Mouse (Mus musculus): ENCODE data around the gene Tomm70a.

Tomm70a gene

DNA sequence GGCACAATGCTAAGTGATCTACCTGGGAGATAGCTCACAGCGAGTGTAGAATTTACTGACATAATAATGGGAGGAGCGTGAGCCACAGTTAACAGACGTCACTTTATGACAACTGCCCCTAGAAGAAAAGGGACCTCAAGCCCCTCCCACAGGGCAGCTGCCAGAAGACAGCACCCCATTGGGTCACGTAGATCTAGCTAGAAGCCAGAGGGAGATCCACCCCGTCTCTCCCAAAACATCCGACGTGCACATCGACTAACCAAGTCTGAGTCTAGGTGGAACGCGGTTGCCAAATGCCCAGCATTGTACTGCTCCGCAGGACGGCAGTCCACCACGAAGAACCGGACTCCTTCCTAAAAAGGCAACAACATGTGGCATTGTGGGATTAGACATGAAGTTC lies 69.7 kb downstream of the Tomm70a start:
- no peak for DNase-seq (ENCODE audit: low spot score)

DNA sequence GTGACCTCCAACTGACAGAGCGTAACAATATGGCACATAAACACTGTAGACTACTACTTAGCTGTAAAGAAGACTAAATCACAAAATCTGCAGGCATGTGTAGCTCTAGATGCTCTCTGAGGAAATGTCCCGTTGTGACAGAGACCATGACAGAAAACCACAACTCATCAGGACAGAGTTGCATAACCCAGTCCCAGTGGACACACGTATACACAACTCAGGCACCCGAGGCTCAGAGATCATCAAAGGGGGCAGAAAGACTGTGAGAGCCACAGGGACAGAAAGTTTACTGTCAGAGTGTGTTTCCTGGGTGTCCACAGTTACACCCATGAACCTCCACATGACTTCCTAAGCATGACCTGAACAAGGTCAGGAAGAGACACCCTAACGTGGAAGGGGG lies 75.1 kb downstream of the Tomm70a start:
- no peak for DNase-seq (ENCODE audit: low spot score)

DNA sequence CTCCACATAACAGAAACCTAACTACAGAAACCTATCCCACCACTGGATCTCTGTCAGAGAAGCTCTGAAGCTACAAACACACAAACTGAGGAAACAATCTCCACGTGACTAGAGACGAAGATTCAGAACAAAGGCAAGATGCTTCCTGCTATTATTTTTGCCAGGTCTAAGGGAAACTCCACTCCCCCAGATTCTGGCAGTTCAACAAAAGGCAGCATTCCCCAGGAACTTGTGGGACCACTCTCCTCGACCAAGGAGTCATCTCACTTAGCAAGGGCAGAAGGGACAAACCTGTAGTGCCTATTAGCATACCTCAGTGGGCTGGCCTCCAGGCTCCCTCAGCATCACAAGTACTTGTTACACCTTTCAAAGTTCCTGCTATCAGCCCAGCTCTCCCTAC lies 75.8 kb downstream of the Tomm70a start:
- DNase-seq (ENCODE audit: low spot score) = no peak
